Mouse (Mus musculus): ENCODE data around the gene Snrnp70.
"Not testable (repeated sequence)": the region's sequence is repeated elsewhere in the genome, so short reads cannot be mapped to it uniquely, and the experiment has no call there.

The Snrnp70 gene

DNA sequence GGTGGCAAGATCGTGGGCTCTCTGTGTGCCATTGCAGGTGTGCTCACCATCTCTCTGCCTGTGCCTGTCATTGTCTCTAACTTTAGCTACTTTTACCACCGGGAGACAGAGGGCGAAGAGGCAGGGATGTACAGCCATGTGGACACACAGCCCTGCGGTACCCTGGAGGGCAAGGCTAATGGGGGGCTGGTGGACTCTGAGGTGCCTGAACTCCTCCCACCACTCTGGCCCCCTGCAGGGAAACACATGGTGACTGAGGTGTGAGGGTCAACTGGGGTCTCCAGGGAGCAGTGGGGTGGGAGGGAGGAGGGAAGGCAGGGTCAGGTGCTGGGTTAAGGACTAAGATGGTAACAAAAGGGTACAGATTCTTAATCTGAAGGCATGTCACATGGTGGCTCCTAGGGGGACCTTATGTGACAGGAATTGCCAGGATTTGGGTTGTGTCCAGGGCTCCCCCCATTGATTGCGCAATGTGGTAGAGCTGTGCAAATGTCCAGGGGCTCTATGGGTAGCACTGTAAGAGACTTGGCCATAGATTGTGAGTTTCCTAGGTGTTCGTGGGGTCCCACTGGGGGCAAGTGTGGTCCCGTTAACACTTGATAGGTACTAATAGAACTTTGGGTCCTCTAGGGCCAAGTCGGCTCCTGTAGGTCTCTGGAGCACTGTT is 14.1 kb upstream of the Snrnp70 start:
- no peak for DNase-seq (ENCODE audit: low read depth, low spot score)

DNA sequence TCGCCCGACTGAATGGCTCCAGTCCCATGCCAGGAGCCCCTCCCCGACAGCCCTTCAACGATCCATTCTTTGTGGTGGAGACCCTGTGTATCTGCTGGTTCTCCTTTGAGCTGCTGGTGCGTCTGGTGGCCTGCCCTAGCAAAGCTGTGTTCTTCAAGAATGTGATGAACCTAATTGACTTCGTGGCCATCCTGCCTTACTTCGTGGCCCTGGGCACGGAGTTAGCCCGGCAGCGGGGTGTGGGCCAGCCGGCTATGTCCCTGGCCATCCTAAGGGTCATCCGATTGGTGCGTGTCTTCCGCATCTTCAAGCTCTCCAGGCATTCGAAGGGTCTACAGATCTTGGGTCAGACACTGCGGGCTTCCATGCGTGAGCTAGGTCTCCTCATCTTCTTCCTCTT is 13.4 kb upstream of the Snrnp70 start:
- DNase-seq (ENCODE audit: low read depth, low spot score): no peak

DNA sequence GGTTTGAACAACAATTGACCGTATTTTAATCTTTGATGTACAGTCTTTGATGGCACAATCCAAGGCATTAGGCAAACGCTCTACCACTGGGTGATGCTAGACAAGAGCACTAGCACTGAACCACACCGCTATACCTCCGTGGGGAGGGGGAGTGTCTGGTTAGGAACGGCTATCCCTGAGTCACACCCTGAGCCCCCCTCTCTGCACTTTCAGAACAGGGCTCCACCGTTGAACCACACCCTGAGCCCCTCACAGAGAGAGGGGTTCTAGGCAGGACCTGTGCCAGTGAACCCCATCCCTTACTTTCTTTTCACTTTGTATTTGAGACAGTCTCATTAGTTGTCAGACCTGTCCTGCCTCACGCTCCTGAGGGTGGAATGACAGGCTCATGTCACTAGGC is 12.8 kb upstream of the Snrnp70 start:
- DNase-seq (ENCODE audit: low read depth, low spot score): no peak

DNA sequence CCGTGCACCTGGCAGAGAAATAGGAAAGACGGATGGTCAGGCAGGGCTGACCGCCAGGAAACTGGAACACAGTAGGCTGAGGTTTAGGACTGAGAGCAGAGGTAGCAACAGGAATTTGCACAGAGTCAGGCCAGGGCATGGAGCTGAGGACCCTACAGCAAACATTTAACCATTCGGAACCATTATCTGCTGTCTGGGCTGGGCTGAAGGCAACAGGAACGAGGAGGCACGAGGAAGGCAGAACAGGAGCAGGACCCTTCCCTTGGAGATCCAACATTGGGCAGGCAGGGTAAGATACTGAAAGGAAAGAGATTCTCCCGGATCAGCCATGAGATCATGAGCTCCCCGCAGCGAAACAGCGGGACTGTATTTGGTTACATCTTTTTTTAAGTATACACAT is 12.3 kb upstream of the Snrnp70 start:
- no peak for DNase-seq (ENCODE audit: low read depth, low spot score)

DNA sequence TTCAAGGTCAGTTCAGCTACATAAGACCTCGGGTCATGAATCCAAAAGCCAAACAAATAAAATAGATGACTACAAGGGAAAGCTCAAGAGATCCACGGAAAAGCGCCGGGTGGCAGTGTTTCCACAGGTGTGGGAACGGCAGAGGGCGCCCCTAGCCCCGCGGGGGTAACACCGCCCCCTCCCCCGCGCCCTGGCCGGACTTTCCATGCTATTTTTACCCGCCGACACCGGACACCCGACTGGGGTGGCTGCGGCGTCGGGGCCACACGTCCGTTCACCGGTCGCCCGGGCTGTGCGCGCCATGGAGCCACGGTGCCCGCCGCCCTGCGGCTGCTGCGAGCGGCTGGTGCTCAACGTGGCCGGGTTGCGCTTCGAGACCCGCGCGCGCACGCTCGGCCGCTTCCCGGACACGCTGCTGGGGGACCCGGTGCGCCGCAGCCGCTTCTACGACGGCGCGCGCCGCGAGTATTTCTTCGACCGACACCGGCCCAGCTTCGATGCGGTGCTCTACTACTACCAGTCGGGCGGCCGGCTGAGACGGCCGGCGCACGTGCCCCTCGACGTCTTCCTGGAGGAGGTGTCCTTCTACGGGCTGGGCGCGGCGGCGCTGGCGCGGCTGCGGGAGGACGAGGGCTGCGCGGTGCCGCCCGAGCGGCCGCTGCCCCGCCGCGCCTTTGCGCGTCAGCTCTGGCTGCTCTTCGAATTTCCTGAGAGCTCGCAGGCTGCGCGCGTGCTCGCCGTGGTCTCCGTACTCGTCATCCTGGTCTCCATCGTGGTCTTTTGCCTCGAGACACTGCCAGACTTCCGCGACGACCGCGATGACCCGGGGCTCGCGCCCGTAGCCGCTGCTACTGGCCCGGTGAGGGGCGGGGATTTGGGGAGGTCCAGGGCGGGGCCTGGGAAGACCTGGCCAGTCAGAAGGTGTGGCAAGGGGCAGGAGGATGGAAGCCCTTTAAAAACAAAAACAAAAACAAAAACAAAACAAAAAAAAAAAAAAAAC is 10.9 kb upstream of the Snrnp70 start:
- DNase-seq (ENCODE audit: low read depth, low spot score): no peak

DNA sequence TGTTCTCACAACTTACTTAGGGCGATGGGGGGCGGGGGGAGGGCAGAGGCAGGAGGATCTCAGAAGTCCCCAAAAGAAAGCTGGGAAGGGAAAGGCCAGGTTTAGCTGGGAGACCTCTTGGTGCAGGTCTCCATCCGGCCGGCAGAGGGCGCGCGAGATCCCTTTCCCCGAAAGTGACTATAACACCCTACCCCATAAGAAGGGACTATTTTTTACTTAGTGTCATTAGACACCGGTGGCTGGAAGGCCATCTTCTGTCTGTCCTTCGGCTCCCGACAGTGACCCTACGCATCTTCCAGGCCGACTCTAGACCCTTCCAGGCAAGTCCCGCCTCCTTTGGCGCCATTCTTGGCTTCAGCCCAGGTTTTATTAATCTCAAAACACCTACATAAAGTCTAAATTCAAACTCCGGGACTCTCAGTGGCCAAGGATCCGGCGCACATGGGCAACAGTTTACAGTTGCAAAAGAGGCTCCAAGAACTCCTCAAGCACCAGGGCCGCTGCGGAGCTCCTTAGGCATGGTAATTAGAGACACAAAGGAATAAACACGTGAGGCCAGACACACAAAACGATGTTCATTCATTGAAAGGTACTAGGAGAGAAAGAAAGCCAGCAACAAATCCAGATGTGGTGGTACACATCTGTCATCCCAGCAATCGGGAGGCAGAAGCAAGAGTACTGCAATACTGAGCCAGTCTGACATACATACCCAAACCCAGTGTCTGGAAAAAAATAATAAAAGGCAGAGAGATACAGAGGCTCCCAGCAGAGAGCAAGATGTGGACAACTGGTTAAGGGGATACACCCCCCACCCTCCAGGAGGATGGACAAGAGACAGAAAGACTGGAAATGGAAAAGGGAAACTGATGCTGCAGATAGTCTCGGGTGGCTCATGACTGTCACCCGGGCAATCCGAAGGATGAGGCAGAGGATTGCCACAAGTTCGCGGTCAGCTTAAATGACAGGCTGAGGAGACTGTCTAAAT is 9.8 kb upstream of the Snrnp70 start, which contains the start of gene Kcna7:
Gene Kcna7 (plus strand): TSS at position 563 of the 985 bp plus-strand sequence.
- no peak for DNase-seq (ENCODE audit: low read depth, low spot score)

DNA sequence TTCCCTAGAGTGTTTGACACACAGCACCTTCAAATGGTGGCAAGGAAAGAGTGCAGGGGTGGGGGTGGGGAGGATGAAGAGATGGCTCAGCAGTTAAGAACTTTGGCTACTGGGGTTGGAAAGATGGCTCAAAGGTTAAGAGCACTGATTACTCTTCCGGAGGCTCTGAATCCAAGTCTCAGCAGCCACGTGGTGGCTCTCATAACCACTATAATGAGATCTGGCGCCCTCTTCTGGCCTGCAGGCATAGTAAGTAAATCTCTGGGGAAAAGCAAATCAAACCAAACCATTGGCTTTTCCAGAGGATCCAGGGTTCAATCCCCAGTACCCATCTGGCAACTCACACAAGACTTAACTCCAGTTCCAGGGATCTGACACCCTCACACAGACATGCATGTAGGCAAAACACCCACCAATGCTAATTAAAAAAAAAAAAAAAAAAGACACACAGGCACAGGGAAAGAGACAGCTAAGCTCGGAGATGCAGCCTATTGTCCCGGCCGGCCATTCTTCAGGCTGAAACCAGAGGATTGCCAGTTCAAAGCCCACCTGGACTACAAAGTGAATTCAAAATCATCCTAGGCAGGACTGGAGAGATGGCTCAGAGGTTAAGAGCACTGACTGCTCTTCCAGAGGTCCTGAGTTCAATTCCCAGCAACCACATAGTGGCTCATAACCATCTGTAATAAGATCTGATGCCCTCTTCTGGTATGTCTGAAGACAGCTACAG is 8.2 kb upstream of the Snrnp70 start:
- DNase-seq (ENCODE audit: low read depth, low spot score): no peak

DNA sequence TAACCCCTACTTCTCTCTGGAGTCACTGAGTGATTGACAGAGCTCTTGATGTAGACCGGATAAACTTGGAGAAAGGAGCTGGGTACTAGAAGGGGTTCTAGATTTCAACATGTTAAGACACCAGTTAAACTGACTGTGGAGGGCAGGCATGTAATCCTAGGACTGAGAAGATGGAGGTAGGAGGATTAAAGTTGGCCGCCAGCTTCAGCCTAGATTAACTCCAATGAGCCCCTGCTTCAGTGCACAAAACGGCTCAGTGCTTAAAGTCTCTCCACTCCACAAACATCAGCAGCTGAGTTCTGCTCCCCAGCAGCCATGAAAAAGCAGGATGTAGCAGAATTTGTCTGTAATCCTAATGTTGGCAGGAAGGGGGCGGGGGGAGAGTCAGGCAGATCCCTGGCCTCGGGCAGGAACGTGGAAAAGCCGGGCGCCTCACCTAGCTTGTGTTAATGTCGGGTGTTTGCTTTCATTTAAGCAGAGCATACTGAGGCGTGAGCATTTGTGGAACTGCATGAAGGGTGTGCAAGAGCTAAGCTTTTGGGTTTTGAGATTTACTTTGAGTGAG is 6.1 kb upstream of the Snrnp70 start:
- DNase-seq (ENCODE audit: low read depth, low spot score): no peak

DNA sequence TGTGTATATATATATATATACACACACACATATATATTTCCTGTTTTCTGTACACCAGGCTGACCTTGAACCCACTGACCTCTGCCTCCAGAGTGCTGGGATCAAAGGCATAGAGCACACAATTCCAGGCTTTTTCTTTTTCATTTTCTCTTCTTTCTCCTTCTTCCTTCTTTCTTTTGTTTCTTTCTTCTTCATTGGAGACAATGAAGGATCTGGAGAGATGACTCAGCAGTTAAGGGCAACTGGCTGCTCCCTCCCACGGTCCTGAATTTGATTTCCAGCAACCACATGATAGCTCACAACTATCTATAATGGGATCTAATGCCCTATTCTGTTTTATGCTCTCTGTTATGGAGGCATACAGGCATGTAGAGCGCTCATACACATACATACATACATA is 1.2 kb upstream of the Snrnp70 start:
- DNase-seq (ENCODE audit: low read depth, low spot score): no peak

DNA sequence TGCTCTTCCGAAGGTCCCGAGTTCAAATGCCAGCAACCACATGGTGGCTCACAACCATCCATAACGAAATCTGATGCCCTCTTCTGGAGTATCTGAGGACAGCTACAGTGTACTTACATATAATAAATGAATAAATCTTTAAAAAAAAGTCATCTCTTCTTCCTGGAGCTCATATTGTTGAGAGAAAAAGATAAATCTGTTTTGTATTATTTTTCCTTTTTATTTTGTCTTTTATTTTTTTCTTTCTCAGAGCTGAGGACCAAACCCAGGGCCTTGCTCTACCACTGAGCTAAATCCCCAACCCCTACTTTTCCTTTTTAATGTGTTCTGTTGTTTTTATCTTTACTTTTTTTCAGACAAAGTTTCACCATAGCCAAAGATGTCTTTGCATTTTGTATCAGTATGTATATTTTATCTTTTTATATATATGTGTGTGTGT is 814 bp upstream of the Snrnp70 start:
- not testable (repeated sequence) for DNase-seq (ENCODE audit: low read depth, low spot score)

DNA sequence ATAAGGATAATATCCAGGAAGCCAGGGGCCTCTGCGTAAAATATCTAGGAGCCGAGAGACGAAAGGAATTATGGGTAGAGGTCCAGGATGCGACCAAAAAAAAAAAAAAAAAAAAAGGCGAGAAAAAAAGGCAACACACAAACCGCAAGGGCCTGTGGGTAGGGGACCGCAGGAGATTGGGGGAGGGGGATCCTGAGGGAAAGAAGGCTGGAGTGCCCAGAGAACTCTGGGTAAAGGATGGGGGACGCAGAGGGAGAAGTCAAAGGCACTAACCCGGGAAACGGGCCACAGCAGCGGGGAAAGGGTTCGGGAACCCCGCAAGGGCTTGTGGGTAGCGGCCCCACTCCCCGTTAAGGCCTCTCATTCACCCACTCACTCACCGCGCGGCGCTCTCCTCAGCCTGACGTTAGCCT is 407 bp downstream of the Snrnp70 start:
- DNase-seq (ENCODE audit: low read depth, low spot score): peak; percentile 71

DNA sequence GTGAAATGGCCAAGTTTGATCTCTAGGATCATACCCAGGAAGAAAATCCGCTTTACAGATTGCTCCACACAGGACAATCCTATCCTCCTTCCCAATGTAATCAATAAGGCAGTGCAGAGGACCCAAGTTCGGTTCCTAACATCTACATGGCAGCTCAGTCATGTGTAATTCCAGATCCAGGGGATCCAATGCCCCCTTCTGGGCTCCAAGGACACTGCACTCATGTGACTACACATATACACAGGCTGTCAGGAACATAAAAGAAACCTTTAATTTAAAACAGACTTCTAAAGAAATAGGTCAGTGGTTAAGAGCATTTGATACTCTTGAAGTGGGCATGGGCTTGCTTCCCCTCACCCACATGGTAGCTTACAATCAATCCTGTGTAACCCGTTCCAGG is 9.5 kb downstream of the Snrnp70 start:
- DNase-seq (ENCODE audit: low read depth, low spot score): no peak

DNA sequence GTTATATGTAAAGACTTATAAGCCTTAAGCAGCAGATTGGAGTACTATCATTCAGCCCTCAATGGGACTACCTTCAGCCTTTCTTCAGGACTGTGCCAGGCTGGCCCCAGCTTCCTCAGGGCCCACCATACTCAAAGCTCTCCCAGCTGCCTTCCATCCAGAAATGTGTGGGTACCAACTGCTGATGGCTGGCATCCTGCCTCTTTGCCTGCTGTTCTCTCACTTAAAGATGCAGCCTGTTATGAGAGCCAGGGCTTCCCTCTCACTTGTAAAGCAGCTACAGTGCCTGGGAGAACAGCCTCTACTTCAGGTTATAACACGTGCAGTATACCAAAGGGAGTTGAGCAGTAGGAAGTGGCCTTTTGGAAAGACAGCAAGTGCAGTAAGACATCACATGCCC is 19.5 kb downstream of the Snrnp70 start:
- DNase-seq (ENCODE audit: low read depth, low spot score): no peak

DNA sequence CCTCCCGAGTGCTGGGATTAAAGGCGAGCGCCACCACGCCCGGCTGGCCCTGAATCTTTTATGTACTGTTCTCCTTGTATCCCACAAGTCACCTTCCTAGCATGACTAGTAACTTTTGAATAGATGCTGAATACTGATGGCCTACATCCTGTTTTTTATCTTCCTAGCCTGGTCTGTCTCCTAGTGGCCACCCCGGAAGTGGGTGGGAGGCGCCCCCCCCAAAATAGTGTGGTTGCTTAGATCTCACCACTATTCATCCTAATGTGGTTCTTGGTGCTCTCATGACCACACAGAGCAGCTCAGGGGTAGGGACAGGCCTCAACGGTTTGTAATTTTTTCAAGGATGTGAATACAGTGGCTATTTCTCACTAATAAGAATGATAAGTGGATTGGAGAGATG is 20.9 kb downstream of the Snrnp70 start:
- DNase-seq (ENCODE audit: low read depth, low spot score): no peak

DNA sequence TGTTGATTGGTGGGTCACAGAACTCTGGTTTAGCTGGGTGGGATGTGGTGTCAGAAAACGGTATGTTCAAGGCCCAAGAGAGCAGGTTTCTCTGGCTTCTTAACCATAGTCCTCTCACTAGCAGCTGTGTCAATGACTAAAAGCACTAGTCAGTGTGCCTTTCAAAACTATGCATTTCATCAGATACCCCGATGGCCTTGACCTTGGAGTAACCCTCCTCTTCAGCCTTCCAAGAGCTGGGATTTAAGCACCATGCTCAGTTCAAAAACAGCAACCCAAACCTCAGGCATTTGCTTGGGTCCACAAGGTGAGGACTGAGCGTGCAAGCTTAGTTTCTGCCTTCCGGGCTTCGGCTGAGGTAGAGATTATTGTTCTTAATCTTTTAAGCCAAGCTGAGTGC is 23.2 kb downstream of the Snrnp70 start:
- DNase-seq (ENCODE audit: low read depth, low spot score): no peak

DNA sequence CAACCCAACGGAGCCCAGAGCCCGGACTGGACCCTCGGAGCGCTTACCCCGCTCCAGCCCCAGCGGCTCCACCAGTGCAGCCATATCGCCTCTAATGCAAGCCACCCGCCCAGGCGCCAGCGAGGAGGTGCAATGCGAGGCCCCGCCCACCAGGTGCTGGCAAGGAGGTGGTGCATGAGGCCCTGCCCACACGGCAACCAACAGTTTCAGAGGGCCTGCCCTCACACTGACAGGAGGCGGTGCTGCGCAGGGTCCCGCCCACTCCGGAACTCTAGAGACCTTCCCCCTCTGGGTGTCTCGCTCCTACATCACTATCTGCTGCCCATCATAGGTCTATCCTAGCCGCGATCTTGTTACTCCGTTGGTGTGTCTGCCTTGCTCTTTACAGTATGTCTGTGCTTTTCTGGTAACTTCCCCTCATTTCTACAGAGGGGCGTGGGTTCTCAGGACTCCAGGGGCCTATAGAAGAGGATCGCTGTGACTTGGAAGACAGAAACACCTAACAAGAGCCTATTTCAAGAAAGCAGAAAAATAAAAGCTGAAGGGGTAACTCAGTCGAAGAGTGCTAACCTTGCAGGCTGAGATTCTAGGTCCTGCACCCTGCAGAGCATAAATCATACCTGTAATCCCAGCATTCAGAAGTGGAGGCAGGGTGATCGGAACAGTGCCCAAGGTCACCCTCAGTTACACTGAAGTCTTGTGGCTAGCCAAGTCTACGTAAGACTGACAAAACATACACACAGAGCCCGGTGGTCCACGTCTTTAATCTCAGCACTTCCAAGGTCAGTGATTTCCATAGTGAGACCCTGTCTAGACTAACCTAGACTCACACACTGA is 24.8 kb downstream of the Snrnp70 start, which contains the start of gene Lin7b:
Gene Lin7b (minus strand): TSS at position 109 of the 837 bp plus-strand sequence.
- DNase-seq (ENCODE audit: low read depth, low spot score): no peak

DNA sequence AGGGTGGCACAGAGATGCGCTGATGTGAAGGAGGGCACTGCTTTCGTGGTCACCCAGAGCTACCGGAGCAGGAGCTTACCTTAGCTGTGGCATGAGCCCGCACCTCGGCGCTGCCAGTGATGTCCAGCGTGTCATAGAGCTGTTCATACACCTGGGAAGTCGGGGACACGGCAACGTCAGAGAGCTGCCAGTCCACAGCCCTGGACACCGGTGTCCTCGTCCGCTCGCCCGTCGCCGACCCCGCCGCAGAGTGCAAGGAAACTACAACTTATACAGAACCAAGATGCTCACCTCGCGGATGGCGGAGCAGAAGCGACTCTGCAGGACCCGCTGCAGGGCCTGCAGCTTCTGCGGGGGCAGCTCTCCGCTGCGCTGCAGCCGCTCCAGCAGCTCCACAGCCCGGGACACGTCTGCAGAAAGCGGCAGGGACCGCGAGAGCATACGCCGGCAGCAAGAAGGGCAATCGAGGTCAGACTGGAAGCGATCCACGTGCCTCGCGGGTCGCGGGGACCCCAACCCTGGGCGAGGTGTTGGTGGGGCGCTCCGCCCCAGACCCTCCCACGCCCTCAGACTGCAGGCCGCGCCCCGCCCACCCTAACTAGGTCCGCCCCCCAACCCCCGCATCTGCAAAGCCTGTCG is 25.6 kb downstream of the Snrnp70 start:
- no peak for DNase-seq (ENCODE audit: low read depth, low spot score)

DNA sequence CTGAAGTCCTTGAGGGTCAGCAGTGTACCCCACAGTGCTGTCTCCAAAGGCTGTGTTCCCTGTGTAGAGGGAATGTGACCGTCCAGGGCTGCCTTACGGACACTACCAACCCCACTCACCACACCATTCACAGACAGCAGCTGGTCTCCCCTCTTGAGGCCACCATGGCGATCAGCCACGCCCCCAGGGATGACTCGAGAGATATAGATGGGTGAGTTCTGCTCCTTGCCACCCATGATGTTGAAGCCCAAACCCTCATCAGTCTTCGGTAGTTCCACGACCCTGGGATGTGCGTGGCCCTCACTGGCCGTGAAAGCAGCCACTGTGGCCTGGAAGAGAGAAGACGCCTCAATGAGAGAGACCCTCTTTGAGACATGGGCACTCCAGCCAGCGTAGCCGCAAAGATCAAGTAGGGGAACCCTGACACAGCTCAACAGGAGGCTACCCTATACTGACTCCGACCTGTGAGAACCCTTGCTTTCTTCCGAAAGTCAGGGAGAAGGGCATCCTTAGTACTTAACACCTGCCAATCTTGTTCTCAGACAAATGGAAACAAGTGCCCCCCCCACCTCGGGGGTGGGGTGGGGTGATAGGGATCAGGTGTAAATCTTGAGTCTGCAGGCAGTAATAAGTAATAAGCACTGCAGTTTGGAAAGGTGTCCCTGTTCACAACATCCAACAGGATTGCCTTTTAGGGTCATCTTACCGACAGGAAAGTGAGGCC is 26.4 kb downstream of the Snrnp70 start:
- no peak for DNase-seq (ENCODE audit: low read depth, low spot score)

Data from brain, embryonic 18.5 days (tissue).